Mouse (Mus musculus): ENCODE measurements at regions not wholly inside any gene's neighbourhood (a gene's known extent, or its start where the extent isn't known, plus 50 kb on each side); places are given as distances from the start of the nearest gene placed in this dataset.

GRCm38 (mm10) chr4:84135740-84136139 lies 539.3 kb downstream of the Bnc2 start:
- no peak for TF ChIP-seq CTCF (IDR thresholded peaks at IDR 0.05)
- TF ChIP-seq EP300 (IDR thresholded peaks at IDR 0.05): no peak

All from lung, postnatal 0 days (tissue).